Mouse (Mus musculus): Measurements from ENCODE around the gene Tnfsf10. TPM values are rescaled to one million over a fixed set of nuclear protein-coding genes. Genes with fewer than 3 reads are reported as not detected.
"Not testable (repeated sequence)": the region's sequence is repeated elsewhere in the genome, so short reads cannot be mapped to it uniquely, and the experiment has no call there.

Tnfsf10 gene
- total RNA-seq (2021), result 1 to 10 TPM in 1 of 2 experiments, under 1 TPM in 1; 0.44 to 1.5 TPM

DNA sequence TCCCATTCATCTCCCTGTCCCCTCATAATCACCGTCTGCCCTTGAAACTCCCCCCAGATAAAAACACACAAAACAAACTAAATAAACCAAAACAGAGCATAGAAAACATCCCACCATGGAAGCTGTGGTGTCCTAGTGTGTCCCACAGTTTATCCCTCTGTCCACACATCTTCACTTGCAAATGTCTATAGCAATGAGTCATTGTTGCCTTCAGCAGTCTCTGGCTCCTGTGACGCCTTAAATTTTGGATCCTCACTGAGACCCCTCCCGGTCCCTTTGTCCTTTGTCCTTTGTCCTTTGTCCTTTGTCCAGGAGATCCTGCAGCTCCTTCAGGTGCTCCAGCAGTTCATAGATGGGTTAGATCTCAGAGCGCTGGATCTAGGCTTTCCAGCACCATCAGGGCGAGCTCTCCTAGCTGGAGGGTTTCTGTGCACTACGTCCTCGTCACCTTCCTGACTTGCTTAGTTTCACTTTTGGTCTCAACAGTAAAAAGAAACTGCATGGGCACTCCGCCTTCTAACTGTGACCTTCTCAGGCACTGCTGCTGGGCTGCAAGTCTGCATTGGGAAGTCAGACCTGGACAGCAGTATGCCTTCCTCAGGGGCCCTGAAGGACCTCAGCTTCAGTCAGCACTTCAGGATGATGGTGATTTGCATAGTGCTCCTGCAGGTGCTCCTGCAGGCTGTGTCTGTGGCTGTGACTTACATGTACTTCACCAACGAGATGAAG lies at the start of gene Tnfsf10:
Gene Tnfsf10, plus strand, starts transcription at position 470 of the 729 bp plus-strand sequence.
- DNase-seq (ENCODE audit: extremely low spot score in 1 of 2, low spot score in 1 of 2), result no peak

DNA sequence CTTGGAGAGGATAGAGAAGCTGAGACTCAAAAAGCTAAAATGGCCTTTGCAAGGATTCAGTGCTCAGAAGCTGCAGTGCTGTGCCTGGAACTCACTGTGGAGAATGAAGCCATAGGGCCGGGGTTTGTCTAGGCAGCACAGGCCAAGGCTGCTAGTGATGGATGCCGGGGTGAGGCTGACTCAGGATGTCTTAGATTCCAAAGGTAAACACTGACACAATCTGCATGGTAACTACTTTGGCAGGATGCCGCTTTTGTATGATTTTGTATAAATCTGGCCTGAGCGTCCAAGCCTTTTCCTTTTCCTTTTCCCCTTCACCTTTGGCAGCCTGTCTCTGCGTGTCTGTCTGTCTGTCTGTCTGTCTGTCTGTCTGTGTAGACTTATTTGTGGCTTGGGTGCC lies 49.5 kb upstream of the Tnfsf10 start:
- DNase-seq (ENCODE audit: extremely low spot score in 1 of 2, low spot score in 1 of 2), result no peak

DNA sequence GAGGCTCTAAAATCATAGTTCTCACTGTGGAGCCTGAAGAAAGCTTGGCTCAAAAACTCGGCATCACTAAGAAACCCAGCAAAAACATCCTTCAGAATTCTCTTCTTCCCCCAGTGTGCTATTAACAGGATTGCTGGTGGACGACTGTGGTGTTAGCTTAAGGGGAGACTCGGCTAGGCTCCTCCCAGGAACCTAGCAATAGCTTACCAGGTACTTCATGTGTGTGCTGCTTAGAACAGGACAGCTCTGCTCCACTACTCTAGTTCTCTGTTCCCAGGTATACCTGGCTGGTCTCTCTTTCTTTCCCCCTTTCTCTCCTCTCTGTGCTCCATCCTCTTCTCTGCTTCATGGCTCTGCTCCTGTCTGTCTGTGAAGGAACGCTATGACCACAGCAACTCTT lies 48.9 kb upstream of the Tnfsf10 start:
- DNase-seq (ENCODE audit: extremely low spot score in 1 of 2, low spot score in 1 of 2), result no peak

DNA sequence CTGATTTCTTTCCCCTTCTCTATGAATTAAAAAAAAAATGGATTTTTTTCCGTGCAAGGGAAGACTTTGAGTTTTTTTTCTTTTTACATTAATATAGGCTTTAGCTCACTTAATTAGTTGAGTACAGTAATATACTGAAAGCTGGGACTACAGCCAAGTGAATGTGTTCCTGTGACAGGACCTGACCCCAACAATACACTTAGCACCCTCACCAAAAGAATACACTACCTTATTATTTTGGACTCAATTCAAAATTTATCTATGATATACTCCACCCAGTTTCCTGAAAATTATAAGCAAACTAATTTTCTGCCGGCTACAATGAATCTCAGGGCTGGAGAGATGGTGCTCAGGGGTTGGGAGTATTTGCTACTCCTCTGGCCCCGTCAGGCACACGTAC lies 47.7 kb upstream of the Tnfsf10 start:
- no peak for DNase-seq (ENCODE audit: extremely low spot score in 1 of 2, low spot score in 1 of 2)

DNA sequence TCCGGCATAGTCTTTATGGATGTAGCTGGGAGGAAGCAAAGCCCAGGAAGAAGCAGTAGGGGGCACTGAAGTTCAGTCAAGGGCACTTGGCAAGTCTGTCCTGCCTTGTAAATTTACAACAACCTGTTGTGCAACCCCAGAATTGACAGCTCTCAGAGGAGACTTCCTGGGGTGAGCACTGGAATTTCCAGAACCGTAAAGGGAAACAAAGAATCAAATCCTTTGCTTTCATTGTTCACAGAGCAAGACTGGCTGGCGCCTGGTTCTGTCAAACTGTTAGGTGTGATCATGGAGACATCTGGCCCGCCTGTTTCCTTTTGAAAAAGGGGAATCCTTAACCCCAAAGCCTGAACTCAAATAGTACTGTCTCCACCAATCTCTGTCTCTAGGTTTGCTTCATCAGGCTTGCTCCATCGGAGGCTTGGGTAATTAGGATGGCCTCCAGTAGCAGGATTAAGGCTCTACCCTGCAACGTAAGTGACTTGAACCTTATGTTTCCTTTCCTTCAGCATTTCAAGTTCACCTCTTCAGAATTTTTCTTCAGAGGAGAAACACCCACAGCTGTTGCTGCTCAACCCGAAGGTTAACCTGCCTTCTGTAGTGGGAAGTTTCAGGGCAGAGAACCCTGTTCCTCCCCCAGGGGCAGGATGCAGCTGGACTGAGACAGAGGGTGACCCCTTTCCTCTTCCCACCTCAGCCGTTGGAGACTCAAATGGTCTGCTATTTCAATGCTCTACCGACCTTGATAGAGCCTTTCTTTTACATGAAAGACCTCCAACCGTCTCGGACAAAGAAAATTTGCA lies 46.5 kb upstream of the Tnfsf10 start:
- no peak for DNase-seq (ENCODE audit: extremely low spot score in 1 of 2, low spot score in 1 of 2)

DNA sequence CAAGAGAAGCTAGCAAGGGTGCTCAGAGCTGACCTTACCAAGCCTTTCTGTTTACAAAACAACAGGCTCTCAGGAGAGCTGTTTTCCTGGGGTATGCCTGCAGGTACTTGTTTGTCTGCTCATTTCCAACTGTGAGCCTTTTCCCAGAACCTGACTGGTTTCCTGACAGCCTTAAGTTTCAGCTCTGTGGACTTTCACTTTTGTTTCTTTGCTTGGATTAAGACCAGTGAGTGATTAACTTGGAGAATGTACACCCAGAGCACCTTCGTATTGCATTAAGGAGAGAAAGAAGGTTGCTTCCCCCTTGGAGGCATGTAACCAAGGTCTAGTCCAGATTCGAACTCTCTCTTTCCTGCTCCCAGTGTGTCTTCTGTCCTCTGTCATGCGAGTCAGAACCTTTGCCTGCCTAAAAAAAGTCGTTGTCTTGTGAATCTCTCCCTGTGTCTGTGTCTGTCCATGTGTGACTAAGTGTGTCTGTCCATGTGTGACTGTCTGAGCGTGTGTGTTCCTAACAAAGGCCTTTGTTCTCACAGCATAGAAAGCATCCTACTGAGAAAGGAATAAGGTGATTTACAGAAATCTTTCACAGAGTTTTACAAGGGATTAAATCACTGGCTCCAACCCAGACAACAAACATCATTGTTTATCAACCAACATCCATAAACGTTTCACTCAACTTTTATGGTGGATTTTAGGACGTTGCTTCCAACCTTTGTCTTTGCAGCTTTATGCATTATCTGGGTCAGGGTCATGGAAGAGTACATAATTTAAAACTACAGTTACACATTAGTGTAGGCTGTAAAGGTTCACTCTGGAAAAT lies 43.7 kb upstream of the Tnfsf10 start:
- no peak for DNase-seq (ENCODE audit: extremely low spot score in 1 of 2, low spot score in 1 of 2)

DNA sequence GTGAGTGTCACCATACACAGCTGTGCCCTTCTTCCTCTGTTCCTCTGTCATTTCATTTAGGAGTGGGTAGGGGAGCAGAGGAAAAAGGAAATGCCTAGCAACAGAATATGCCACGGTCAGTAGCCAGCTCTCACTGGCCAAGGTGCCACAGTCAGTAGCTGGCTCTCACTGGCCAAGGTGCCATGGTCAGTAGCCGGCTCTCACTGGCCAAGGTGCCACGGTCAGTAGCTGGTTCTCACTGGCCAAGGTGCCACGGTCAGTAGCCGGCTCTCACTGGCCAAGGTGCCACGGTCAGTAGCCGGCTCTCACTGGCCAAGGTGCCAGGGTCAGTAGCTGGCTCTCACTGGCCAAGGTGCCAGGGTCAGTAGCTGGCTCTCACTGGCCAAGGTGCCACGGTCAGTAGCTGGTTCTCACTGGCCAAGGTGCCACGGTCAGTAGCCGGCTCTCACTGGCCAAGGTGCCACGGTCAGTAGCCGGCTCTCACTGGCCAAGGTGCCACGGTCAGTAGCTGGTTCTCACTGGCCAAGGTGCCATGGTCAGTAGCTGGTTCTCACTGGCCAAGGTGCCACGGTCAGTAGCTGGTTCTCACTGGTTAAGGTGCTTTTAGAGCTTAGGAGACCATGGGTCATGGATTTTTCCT lies 37.4 kb upstream of the Tnfsf10 start:
- DNase-seq (ENCODE audit: extremely low spot score in 1 of 2, low spot score in 1 of 2), result not testable (repeated sequence)

DNA sequence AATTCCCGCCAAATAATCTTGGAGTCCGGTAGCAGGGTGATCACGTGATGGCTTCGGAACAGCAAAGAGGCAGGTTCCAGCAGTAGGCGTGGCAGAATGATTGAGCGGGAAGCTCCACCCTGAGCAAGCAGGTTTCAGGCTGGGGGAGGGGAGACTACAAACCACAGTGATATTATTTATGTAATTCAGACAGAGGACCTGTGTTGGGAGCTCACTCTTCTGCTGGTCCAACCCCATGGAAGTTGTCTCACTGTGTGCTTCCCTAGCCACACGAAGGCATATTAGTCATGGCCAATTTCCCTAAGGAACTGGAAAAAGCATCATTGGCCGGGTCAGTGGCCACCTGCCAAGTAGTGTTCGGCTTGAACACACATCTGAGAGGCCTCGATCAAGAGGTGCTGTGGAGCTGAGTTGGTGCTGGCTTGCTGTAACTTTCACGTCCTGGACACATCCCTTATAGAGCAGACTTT lies 36.5 kb upstream of the Tnfsf10 start:
- no peak for DNase-seq (ENCODE audit: extremely low spot score in 1 of 2, low spot score in 1 of 2)

DNA sequence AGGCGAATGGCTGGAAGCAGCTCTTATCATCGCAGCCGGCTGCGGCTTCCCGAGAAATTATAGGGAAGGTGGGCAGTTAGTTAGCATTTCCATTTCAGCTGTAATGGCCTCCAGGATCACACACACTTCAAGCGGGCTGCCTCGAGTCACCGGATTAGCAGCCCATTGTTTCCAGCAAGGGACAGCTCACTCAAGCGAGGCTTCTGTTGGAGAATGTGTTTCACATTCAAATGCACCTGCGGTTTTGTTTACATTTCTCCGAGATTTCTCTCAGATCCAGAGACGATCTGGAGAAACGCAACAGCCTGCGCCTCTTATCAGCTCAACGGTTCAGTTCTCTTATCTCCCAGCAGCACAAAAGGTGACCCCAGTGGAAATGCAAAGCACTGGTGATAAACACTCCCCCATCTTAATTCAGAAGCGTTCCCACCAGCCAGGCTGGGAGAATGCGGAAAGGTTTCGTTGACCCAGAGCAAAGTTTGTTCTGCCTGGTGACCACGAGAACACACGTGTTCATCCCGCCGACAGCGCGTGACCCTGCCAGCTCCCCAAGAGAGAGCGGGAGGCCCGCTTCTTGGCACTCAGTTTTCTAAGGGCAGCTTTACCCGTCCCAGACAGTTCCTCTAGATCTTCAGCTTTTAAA lies 33.6 kb upstream of the Tnfsf10 start:
- peak in 1 of 2 experiments; percentile 13 for DNase-seq (ENCODE audit: extremely low spot score in 1 of 2, low spot score in 1 of 2)

DNA sequence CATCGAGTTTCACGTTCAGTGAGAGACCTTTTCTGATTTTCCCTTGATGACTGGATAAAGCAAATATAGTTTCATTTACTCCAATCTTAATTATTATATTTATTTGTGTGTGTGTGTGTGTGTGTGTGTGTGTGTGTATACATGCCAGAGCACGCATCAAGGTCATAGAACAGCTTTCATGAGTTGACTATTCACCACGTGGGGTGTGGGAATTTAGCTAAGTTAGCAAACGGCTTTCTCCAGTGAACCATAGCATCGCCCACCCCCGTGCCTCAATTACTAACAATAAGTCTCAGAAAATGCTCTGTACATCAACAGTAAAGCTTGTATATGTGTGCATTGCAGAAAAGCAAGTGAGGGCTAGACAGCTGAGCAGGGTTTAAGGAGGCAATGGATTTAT lies 33.0 kb upstream of the Tnfsf10 start:
- DNase-seq (ENCODE audit: extremely low spot score in 1 of 2, low spot score in 1 of 2), result no peak

DNA sequence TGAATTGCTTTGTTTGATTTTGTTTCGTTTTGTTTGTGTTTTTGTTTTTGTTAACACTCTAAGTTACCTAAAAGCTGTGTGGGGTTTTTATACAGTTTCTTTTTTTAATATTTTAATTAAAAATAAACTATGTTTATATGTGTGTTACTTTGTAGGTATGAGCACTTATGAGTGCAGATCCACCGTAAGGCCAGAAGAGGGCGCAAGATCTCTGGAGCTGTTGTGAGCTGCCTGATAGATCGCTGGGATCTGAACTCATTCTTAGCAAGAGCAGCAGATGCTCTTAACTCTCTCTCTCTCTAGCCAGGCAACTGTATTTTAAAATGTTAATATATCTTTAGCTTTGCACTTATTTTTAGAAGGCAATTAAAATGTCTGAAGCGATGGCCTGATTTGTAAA lies 32.6 kb upstream of the Tnfsf10 start:
- DNase-seq (ENCODE audit: extremely low spot score in 1 of 2, low spot score in 1 of 2), result no peak

DNA sequence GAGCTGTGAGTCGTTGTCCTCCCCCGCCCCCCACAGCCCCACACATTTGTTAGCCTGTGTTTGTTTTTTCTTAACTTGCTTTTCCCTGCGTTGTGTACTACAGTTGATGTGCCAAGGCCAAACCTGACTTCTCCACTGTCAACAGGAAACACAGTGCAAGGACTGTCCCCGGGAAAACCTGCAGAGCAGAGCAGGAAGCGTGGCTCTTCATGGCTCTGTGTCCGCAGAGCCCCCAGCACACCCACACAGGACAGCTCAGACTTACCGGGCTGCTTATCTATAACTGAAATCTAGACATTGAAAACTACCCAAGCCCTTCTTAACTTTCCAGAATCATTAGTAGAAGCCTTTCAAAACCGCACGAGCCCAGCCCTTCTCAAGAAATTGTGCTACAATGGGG lies 31.8 kb upstream of the Tnfsf10 start:
- no peak for DNase-seq (ENCODE audit: extremely low spot score in 1 of 2, low spot score in 1 of 2)

DNA sequence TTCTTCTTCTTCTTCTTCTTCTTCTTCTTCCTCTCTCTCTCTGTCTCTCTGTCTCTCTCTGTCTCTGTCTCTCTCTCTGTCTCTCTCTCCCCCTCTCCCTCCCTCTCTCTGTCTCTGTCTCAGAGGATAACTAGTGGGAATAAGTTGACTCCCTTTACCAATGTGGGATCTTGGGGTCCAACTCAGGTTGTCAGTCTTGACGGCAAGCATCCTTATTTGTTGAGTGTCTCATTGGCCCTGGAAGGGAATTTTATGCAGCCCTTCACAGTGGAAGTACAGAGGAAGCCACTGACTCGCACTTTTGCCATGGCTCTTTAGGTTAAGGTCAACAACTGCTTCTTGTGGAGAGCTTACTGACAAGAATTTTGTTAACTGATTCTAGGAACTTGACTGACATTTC lies 28.5 kb upstream of the Tnfsf10 start:
- DNase-seq (ENCODE audit: extremely low spot score in 1 of 2, low spot score in 1 of 2), result no peak

DNA sequence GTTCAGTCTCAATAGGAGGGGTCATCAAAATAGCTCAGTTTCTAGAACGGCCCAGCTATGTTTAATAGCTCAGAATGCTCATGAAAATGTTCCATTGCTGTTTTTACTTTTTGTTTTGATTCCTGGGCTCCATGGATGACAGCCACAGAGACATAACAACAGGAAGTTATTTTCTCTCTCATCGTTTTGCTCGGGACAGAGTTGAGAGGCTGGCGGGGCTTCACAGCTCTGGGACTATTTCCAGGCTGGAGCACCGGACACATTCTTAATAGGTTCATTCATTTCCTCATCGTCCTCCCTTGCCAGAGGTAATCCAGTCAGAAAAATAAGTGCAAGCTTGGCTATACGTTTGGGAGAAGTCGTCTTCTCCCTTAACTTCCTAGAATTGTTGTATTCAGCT lies 27.9 kb upstream of the Tnfsf10 start:
- no peak for DNase-seq (ENCODE audit: extremely low spot score in 1 of 2, low spot score in 1 of 2)

DNA sequence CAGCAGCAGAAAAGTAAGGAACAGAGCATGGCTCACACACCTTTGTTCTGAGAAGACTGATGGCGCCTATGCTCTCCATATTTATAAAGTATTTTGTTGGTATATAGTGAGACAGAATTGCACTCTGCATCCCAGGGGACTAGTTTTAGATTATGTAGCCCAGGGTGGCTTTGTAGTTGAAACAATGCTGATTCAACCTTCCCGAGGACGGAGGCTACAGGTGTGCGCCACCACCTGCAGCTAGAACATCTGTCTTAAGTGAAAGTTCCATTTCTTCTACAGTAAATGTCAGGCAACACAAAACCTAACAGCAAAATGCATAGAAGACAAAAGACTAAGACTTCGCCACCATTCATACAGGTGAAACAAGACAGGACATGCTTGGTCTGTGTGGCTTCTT lies 26.5 kb upstream of the Tnfsf10 start:
- DNase-seq (ENCODE audit: extremely low spot score in 1 of 2, low spot score in 1 of 2), result no peak

DNA sequence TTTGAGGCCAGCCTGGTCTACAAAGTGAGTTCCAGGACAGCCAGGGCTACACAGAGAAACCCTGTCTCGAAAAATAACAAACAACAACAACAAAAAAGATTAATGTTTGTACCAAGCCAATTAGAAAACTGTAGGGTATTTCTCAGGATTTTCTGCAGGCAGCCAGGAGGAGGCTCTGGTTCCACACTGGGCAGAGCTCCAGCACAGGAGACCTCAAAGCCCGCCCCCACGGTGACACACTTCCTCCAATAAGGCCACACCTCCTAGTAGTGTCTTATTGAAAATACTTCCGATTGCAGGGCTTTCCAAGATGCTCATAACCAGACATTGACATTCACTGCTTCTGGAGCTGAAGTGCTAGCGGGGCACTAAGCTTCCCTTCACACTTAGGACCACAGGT lies 25.9 kb upstream of the Tnfsf10 start:
- not testable (repeated sequence) for DNase-seq (ENCODE audit: extremely low spot score in 1 of 2, low spot score in 1 of 2)

DNA sequence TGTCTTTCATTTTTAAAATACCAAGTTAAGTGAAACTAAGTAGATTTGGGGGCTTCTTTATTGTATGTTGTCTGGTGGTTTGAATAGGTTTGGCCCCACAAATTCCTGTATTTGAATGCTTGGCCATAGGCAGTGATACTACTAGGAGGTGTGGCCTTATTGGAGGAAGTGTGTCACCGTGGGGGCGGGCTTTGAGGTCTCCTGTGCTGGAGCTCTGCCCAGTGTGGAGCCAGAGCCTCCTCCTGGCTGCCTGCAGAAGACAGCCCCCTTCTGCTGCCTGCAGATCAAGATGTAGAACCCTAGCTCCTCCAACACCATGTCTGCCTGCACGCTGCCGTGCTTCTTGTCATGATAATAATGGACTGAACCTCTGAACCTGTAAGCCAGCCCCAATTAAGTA lies 25.4 kb upstream of the Tnfsf10 start:
- not testable (repeated sequence) for DNase-seq (ENCODE audit: extremely low spot score in 1 of 2, low spot score in 1 of 2)

DNA sequence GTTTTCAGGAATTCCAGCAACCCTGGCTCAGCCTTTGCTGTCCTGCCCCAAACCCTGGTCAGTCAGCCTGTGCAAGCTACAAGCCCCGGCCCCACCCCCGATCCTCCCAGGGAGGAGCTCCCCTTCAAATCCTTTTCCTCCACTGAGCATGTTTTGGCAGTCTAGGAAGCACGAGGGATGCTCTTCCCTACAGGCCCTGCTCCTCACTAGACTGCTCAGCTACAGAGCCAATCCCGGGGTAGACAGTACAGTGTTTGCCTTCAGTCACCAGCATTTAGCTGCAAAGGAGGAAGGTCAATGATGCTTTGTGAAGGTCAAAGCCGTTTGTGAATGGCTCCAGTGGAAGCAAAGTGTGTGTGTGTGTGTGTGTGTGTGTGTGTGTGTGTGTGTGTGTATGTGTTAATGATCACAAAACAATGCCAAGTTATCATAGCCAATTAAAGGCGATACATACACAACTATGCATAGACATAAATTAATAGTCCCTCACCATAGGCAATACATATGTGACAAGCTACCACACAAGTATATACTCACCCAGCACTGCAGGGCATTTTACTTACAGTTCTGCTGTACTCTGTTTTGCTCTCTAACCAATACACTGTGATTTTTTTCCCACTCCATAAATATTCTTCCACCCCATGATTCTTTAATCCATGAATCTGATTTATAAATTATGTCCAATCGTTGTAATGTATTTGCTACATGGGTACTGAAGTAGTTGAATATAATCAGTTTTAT lies 23.0 kb upstream of the Tnfsf10 start:
- DNase-seq (ENCODE audit: extremely low spot score in 1 of 2, low spot score in 1 of 2), result no peak

DNA sequence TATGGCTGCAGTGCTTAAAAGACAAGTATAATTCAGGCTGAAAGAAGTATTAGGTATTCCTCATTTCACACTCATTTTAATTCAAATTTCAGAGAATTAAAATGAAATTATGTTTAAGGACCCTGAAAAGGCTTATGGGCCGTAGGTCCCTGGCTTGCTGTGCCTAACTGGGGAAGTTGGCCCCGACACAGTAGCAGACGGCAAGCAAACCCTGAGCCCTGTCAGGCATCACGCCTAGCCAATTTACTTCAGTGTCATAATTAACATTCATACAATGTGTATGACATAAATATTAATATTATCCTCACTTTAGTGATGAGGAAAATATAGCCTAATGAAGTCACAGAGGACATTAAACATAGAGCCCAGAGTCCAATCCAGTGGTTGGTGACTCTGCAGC lies 16.4 kb upstream of the Tnfsf10 start:
- no peak for DNase-seq (ENCODE audit: extremely low spot score in 1 of 2, low spot score in 1 of 2)

All from layer of hippocampus, postnatal 25 days (tissue).